Mouse (Mus musculus) CD4-positive helper T cell, adult 2 months (primary cell): Measurements from ENCODE around the gene Epha2.

Source experiments
- DNase-seq: peaks from one replicate; pipeline ENCODE4 v3.0.0-alpha.2; 2012; ENCODE audit warnings: low read depth, missing footprints, low spot score

The Epha2 gene

GRCm38 (mm10) chr4:141279783-141280182, 21.3 kb upstream of the Epha2 start:
- no peak for DNase-seq

GRCm38 (mm10) chr4:141280471-141280870, 20.6 kb upstream of the Epha2 start:
- no peak for DNase-seq

DNA sequence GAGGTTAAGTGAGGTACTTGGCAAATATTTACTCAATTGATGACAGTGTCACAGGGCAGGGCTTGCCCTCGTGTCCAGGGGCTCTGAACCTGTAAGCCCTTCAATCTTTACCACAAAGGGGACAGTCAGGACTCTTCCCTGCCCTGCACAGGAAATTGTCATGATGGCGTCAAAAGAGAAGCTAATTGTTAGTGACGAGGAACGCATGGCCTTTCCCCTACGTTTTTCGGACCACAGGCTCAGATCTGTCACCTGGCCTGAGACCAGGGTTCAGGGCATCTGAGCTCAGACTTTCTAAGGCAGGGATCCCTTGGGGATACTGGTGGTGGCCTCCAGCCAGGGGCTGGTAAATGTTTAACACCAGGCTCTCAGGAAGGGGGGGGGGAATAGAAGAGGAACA, 19.9 kb upstream of the Epha2 start:
- no peak for DNase-seq

DNA sequence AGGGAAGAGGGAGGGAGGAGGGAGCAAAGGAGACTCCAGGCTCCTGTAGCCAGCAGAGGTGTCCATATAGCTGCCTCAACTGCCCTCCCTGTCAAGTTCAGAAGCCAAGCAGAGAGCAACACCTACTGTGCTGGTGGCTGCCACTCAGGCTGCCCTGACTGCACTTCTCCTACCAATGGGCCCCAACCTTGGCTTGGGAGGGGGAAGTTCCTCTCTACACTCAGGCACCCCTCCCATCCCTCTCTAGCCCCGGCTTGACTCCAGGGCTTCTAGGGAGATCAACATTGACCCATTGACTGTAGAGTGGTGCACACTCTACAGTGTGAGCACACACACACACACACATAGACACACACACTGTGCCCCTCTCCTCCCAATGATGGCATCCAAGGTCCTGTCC, 19.5 kb upstream of the Epha2 start:
- DNase-seq = no peak

- no peak for DNase-seq
These were observed 19.0 kb upstream of the Epha2 start for GRCm38 (mm10) chr4:141282087-141282486.

- no peak for DNase-seq
These were observed 18.4 kb upstream of the Epha2 start for GRCm38 (mm10) chr4:141282623-141283022.

DNA sequence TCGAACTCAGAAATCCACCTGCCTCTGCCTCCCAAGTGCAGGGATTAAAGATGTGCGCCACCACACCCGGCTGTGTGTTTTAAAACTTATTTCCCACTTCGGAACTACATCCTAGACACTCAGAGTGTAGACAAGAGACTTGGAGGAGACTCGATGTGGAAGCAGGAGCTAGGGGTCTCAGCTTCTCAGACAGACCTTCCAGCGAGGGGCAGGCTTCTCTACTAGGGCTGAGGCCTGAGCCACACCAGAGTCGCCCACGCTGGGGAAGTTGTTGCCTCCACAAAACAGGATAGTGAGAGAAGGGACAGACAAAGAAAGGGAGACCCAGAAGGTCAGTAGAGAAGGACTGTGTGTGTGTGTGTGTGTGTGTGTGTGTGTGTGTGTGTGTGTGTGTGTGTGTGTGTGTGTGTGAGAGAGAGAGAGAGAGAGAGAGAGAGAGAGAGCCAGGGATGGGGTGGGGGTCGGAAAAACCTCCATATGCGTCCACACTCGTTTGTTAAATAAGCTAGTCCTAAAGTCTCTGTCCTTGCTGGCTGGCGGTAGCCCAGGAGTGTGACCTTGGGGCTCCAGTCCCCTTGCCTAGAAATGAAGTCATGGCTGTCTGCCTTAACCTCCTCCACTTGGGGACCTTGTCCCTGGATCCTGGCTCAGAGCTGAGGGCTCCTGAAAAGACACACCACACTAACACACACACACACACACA, 17.7 kb upstream of the Epha2 start:
- DNase-seq = no peak

DNA sequence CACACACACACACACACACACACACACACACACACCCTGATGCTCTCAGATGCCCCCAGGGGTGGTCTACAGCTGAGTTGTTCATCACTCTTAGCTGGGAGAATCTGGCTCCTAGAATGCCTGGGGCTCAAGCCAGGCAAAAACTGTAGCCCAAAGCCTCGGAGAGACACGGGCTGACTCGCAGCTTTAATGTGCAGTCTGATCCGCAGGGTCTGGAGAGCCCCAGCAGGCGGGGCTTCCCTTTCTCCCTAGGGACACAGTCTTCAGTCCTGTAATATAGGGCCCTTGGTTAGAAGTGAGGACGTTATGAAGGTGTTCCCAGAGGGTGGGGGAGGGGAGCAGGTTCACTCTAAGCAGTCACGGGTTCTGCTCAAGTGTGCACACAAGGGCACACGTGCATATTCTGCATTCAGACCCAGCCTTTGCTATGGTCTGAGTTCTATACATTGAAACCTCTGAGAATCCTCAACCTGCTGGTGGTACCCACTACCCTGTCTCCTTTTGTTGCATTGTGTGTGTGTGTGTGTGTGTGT, 17.1 kb upstream of the Epha2 start:
- no peak for DNase-seq

GRCm38 (mm10) chr4:141284486-141284885, 16.6 kb upstream of the Epha2 start:
- no peak for DNase-seq

DNA sequence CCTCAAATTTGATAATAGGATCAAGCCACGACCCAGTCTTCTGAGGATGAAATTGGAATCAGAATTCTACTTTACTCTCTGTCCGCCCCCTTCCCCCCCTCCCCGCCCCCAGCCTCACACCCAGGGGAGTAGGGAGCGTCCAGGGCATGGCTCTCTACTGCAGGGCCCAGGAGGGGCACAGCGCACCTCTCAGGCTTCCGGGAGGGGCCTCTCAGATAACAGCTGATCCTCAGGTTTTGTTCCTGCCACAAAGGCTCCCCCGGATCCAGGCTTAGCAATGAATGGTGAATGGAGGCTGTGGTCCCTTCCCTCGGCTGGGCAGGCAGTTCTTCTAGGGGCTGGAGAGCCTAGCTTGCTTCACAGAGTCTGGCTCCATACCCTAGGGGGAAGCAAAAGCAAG, 15.9 kb upstream of the Epha2 start:
- DNase-seq = no peak

DNA sequence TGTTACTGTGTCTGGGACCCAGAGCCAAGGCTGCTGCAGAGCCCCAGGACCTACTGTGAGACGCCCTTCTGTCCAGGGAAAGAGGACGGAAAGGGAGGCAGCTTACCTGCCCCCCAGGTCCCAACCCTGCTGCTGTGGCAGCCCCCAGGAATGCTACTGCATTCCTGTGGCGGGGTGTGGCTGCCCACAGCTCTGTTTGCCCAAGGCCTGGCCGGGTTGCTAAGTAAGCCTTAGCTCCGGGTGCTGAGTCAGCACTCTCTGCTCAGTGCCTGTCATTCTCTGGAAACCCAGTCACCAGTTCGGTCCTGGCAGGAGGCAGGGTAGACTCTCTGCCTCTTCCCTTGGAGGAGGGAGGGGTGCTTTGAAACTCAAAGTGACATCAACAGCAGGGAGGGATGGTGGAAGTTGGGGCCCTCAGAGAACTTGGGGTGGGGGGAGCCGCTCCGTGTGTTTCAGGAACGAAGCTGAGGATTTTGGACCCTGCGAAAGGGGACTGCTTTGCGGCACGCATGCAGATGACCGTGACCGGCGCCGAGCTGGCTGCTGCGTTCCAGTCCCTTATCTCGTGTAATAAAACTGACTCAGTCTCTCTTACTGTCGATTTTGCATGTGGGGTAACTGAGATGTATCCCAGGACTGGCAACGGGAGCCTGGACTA, 14.1 kb upstream of the Epha2 start:
- no peak for DNase-seq

- DNase-seq = no peak
These were observed 13.5 kb upstream of the Epha2 start for GRCm38 (mm10) chr4:141287518-141288004.

DNA sequence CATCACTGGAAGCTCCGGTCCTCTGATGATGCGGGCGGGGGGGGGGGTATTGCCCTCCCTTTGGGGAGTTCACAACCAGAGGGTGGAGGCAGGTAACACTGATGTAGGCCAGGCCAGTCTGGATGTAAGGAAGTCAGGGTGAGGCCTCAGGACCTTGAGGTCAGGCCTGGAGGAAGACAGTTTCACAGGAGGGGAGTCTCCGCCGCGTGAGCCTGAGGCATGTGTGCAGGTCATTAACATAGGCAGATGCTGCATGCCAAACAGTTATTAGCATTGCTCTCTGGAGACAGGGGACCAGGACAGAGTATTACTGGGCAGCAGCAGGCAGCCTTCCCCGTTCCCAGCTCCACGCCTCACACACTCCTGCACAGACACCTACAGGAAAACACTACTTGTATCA, 12.9 kb upstream of the Epha2 start:
- DNase-seq = no peak

DNA sequence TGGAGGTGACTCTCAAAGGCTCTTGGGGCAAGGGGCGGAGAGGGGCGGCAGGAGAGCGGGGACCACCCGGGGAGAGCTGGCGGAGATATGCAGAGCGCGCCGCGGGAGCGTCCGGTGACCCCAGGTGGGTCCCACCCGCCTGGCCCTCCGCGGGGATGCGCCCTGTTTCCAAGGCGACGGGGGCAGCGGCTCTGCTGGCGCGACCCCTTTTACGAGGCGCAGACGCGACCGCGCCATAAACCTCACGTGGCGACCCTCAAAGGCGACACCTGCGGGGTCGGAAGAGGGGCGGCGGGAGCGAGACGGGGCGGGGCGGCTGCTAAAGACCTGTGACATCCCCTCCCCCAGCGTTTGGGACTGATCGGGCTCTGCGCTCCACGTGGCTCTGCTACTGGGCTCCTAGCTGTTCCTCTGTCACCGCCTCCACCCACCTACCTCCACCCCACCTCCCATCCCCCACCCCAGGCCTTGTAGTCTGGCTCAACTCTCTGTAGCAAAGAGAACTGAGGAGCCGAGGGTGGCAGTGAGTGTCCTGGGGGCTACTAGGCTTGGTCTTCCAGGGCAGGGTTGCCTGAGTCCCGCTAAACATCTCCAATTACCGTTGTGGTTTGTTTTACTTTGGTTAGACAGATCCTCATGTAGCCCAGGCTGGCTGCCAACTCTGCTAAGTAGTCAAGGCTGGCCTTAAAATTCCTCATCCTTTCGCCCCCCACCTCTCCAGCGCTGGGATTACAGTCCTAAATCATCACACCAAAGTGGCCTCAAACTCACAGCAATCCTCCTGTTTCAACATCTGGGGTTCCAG, 9.3 kb upstream of the Epha2 start:
- DNase-seq = no peak

DNA sequence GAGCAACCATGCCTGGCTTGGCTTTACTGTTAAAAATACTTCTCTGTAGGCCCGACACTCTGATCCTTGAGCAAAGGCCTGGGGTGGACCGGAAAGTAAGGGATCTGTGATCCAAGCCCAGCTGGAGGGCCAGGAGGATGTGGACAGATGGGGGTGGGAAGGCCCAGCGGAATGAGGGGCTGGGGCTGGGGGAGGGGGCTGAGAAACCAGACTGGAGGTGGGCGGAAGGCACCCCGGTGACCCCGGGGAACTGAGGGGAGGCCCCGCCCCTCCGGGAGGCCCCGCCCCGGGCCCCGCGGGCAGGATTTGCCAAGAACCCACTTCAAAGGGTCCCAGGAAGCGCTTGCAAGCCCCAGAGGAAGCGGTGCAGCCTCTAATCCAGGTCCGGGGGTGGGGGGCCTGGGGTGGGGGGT, 5.3 kb upstream of the Epha2 start:
- peak; percentile 47 for DNase-seq

DNA sequence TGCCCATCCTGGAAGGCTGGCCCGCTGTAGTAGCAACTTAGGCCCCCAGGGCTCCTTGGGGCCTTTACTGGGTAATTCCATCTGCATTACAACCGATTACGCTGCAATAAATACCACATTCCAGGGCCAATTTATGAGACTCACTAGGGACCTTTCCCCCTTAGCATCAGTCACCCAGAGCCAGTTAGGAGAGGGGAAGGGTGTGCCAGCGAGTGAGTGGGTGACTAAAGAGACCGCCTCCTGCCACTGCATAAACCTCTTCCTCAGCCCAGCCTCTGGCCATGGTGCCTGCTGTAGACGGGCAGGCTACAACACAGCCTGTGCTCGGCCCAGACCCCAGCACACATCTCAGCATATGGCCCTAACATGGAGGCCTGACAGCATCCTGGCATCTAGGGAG, 3.1 kb upstream of the Epha2 start:
- no peak for DNase-seq

DNA sequence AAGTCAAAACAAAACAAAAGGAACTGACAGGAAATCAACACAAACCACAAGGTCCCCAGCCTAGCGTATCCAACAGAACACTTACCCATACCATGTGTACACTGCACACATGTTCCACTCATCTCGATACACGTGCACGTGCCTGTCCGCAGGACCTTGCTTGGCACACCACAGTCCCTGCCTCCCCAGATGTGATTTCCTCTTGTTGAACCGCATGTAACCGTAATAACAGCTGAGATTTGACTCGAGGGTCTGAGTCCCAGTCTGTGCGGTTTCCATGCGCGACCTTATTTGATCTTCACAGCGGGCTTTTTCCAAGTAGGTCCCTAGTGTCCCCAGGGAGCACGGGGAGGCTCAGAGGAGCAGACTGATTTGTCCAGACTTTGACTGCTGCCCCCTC, 1.7 kb upstream of the Epha2 start:
- peak; percentile 63 for DNase-seq

DNA sequence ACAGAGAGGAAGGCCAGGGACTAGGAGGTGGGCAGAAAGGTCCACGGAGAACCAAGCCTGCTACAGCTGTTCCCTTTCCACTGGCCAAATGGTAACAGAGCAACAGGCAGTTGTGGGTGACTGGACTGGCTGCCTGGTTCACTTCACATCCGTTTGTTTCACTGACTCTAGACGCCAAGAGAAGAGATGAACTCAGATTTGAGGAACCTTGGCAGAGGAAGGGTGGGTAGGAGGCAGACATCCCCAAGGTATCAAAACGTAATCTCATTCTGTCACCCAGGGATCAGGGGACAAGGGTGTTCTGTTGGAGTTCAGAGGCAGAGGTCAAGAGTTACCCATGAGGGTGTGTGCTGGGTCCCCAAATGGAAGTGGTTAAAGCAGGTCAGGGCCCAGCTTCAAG, 844 bp upstream of the Epha2 start:
- no peak for DNase-seq

GRCm38 (mm10) chr4:141301591-141302427, 769 bp downstream of the Epha2 start:
- peak; percentile 45 for DNase-seq

DNA sequence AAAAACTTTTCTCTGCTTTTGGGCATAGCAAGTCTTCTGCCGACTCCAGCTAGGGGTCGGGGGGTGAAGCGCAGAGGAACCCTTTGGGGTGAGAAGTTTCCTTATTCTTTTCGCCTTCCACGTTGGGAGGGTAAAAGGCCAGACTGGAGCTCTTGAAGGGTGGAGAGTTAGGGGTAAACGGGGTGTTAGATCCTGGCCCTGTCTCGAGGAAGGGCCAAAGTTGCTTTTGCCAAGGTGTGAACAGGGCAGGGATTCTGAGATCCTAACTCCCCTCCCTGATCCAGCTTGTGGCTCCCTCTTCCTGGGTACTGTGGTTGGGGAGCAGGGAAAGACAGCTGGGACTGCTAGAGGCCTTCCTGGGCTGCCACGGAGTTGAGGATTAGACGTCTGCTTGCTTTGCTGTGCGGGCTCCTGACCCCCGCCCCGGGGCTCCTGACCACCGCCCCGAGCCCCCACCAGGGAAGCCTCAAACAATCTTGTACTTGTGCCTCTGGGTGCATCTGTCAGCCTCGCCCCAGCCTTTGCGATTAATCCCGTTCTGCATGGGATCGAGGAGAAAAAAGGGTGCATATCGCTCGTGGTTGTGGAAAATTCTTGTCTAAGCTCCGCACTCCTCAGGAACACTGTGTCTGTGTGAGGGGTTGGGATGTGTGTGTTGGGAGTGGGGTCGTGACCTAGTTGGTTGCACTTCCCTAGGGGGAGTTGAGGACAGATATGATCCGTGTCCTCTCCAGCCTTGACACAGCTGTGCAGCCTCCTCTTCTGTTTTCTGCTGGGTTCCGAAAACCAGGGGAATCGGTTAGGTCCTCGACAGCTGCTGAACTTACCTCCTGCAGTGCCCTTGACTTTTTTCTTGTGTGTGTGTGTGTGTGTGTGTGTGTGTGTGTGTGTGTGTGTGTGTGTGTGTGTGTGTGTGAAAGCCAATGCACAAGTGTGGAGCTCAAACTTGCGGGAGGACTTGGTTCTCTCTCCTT, 1.7 kb downstream of the Epha2 start:
- DNase-seq = no peak
